Mouse (Mus musculus): ENCODE data around the gene Prl2c5. TPM values are rescaled to one million over a fixed set of nuclear protein-coding genes. Genes with fewer than 3 reads are reported as not detected.
A peak's percentile ranks its signal among the peaks of the same experiment; 100 is the strongest.
"Not testable (repeated sequence)": the region's sequence is repeated elsewhere in the genome, so short reads cannot be mapped to it uniquely, and the experiment has no call there.

Prl2c5 gene
- total and polyA plus RNA-seq, 3 experiments, result not detected

GRCm38 (mm10) chr13:13237456-13237855 lies 54.9 kb downstream of the Prl2c5 start:
- H3K4me1 ChIP-seq (ENCODE audit: control insufficient read depth, insufficient read depth, low read length); H3K79me2 ChIP-seq (replicated peaks; ENCODE audit: control insufficient read depth, insufficient read depth, low read length); intact Hi-C loops (cut with DNase I); H3K27me3 ChIP-seq (ENCODE audit: control insufficient read depth, insufficient read depth, low read length); H3K36me3 ChIP-seq (ENCODE audit: control insufficient read depth, insufficient read depth, low read length); H3K4me3 ChIP-seq; H3K9ac ChIP-seq (ENCODE audit: low read depth, low read length); H3K27ac ChIP-seq: not testable (repeated sequence)
- DNase-seq, result peak in 1 of 2 experiments; percentile 43
- peak; percentile 76 for TF ChIP-seq CTCF (IDR thresholded peaks at IDR 0.05)
- 0% methylated on average over 1 of the region's 1 CpGs for WGBS

Other genes with a start within 250 kb of the Prl2c5 start
- not detected for gene Prl2c2, start 177.3 kb upstream of the Prl2c5 start, total RNA-seq (2021)
- not detected in 2 replicates for gene Prl2c2, start 177.3 kb upstream of the Prl2c5 start, polyA plus RNA-seq (2012; rRNA removed)
- 1 to 10 TPM; 6.1 to 8.6 TPM for gene Gpr137b, start 211.3 kb downstream of the Prl2c5 start, total RNA-seq (2021)
- gene Gpr137b, start 211.3 kb downstream of the Prl2c5 start, polyA plus RNA-seq (2012; rRNA removed), result 25.2 and 32.9 TPM in 2 replicates